Mouse (Mus musculus): Measurements from ENCODE around the gene Chst11.

DNA sequence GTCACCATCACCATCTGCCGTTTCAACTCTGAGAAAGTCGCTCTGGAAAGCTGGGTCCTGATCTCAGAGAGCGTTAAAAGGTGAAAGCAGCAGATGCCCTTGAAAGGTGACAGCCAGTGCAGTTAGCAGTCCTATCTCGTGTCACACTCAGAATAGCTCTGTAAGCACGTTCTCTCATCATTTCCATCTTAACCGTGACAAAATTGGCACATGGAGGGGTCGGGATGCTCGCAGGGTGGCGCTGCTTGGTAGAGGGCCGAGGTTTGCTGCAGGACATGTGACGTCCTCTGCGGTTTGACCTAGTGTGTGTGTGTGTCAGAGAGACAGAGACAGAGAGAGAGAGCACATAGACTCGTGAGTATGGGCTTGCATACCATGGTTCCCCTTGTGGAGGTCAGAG, 94.5 kb downstream of the Chst11 start:
- no peak for TF ChIP-seq CTCF (IDR thresholded peaks at IDR 0.05; ENCODE audit: borderline replicate concordance, insufficient read depth, low read depth, low read length)
- no peak for TF ChIP-seq POLR2A (IDR thresholded peaks at IDR 0.05; ENCODE audit: borderline replicate concordance, insufficient read depth, low read length)
